Mouse (Mus musculus) ES-E14 (cell line): Measurements from ENCODE around the gene Fibp. TPM values are rescaled to one million over a fixed set of nuclear protein-coding genes. Genes with fewer than 3 reads are reported as not detected.

Experiments
- DNase-seq: peaks from one replicate; pipeline ENCODE4 v3.0.0-alpha.2; 2013; ENCODE audit warnings: low read depth, low spot score
- H3K27ac ChIP-seq: 2 replicates; pipeline ENCODE4 v1.5.1; 2012; ENCODE audit warnings: low read depth, mild to moderate bottlenecking, low read length, moderate library complexity, mixed read lengths; ENCODE audit not compliant: poor library complexity, insufficient read depth, severe bottlenecking
- H3K36me3 ChIP-seq: 2 replicates; pipeline ENCODE4 v1.6.1; 2012; ENCODE audit warnings: mild to moderate bottlenecking, low read length, moderate library complexity, mixed read lengths; ENCODE audit not compliant: control insufficient read depth, poor library complexity, insufficient read depth, severe bottlenecking
- H3K4me1 ChIP-seq, 2 experiments: fragments of 150-350 bp in 1 of 2; sonication (generic) in 1 of 2; 2 replicates each; pipeline ENCODE4 v1.6.1; 2012; ENCODE audit warnings: low read length in 2 of 2, mild to moderate bottlenecking in 1 of 2, mixed read lengths in 1 of 2; ENCODE audit not compliant: control insufficient read depth in 2 of 2, insufficient read depth in 2 of 2, poor library complexity in 1 of 2
- H3K4me3 ChIP-seq, 2 experiments: fragments of 150-350 bp in 1 of 2; sonication (generic) in 1 of 2; 2 replicates each; pipeline ENCODE4 v1.5.1; 2012; ENCODE audit warnings: low read length in 2 of 2, low read depth in 1 of 2, mild to moderate bottlenecking in 1 of 2, mixed read lengths in 1 of 2; ENCODE audit not compliant: insufficient read depth in 1 of 2, poor library complexity in 1 of 2, severe bottlenecking in 1 of 2
- H3K9ac ChIP-seq: 2 replicates; pipeline ENCODE4 v1.6.1; 2012; ENCODE audit warnings: low read depth, mild to moderate bottlenecking, low read length, mixed read lengths; ENCODE audit not compliant: poor library complexity, insufficient read depth, severe bottlenecking
- H3K9me3 ChIP-seq: fragments of 150-350 bp; sonication (generic); 2 replicates; pipeline ENCODE4 v1.6.1; 2012; ENCODE audit warnings: low read depth, mild to moderate bottlenecking, low read length; ENCODE audit not compliant: control insufficient read depth, insufficient read depth
- CHD2 ChIP-seq: IDR thresholded peaks from 2 replicates; pipeline ENCODE4 v1.6.1; 2014; ENCODE audit warnings: mild to moderate bottlenecking, low read depth, low read length, inconsistent platforms
- HCFC1 ChIP-seq: IDR thresholded peaks from 2 replicates; pipeline ENCODE4 v1.6.1; 2012; ENCODE audit warnings: low read length, inconsistent platforms, borderline replicate concordance; ENCODE audit not compliant: insufficient read depth
- MAFK ChIP-seq: IDR thresholded peaks from 2 replicates; pipeline ENCODE4 v1.6.1; 2014; ENCODE audit warnings: mild to moderate bottlenecking, low read depth, low read length, inconsistent platforms; ENCODE audit not compliant: insufficient read depth
- ZC3H11A ChIP-seq: IDR thresholded peaks from 2 replicates; pipeline ENCODE4 v1.6.1; 2012; ENCODE audit warnings: low read depth, mild to moderate bottlenecking, inconsistent platforms, low read length, borderline replicate concordance
- ZNF384 ChIP-seq: IDR thresholded peaks from 2 replicates; pipeline ENCODE4 v1.6.1; 2012; ENCODE audit warnings: low read depth, low read length, inconsistent platforms
- in situ Hi-C, 2 experiments: fragments of 600-800 bp; cut with MboI; formaldehyde crosslinking; loops; one replicate each; pipeline ENCODE4 v1.15.1; 2025; ENCODE audit warnings: low sequenced_read_pairs in 2 of 2, inconsistent platforms in 1 of 2; ENCODE audit not compliant: unreplicated experiment in 2 of 2
- total RNA-seq: library from RNA; depleted of rRNA; stranded (reverse); fragments of 300-350 nt; gene quantifications from 2 replicates; pipeline ENCODE4 v1.2.3, GENCODE M21; 2012

Fibp gene
- total RNA-seq, 1 experiment: 52.4 TPM

GRCm38 (mm10) chr19:5473720-5474119 lies 13.3 kb downstream of the Fibp start, which contains the start of gene Efemp2:
Gene Efemp2 (plus strand): TSS chr19:5473954.
- Histone ChIP-seq H3K27ac (no peak within 1 kb of the TSS), H3K9ac (peak within 1 kb of the TSS; percentile 61), H3K36me3 (no peaks in the 10 kb centered on the region), H3K4me1 (0 out of 4 replicates have a peak, but pooled peaks cover 0 to 2% of the 10 kb centered on the region in 2 experiments), H3K9me3 (no peaks in the 10 kb centered on the region), H3K4me3 (peak within 1 kb of the TSS; percentile 76 to 81)
- TF ChIP-seq MAFK (no peak), ZNF384 (no peak), ZC3H11A (no peak), HCFC1 (no peak), CHD2 (no peak)
- in situ Hi-C loops: no loop called here
- DNase-seq: peak; percentile 69

GRCm38 (mm10) chr19:5474281-5475068 lies 14.1 kb downstream of the Fibp start:
- peak overlapping the region; percentile 76 to 81 for H3K4me3 ChIP-seq
- H3K9ac ChIP-seq: peak overlapping the region; percentile 61
- no peak for DNase-seq
- in situ Hi-C loops: no loop called here
- H3K9me3 ChIP-seq: no peaks in the 10 kb centered on the region
- H3K27ac ChIP-seq: no peak overlapping the region
- 0 out of 4 replicates have a peak, but pooled peaks cover 0 to 2% of the 10 kb centered on the region in 2 experiments for H3K4me1 ChIP-seq
- TF ChIP-seq CHD2: no peak
- no peak for TF ChIP-seq MAFK
- TF ChIP-seq HCFC1: no peak
- TF ChIP-seq ZNF384: no peak
- no peak for TF ChIP-seq ZC3H11A
- H3K36me3 ChIP-seq: no peaks in the 10 kb centered on the region

- peak overlapping the region; percentile 76 to 81; a peak in 3 of 4 replicates for H3K4me3 ChIP-seq
- H3K9ac ChIP-seq: peak overlapping the region; percentile 61
- no peak overlapping the region for H3K27ac ChIP-seq
- H3K9me3 ChIP-seq: no peaks in the 10 kb centered on the region
- no peaks in the 10 kb centered on the region for H3K36me3 ChIP-seq
- in situ Hi-C loops: no loop called here
- 0 out of 4 replicates have a peak, but pooled peaks cover 0 to 2% of the 10 kb centered on the region in 2 experiments for H3K4me1 ChIP-seq
- DNase-seq: no peak
- TF ChIP-seq CHD2 (no peak), HCFC1 (no peak), ZC3H11A (no peak), MAFK (no peak), ZNF384 (no peak)
These were observed 14.8 kb downstream of the Fibp start for GRCm38 (mm10) chr19:5475069-5475714.

- Histone ChIP-seq H3K36me3 (no peaks in the 10 kb centered on the region; the same call in none of the 2 replicates), H3K4me3 (no peak overlapping the region), H3K9ac (no peak overlapping the region), H3K27ac (no peak overlapping the region), H3K9me3 (no peaks in the 10 kb centered on the region), H3K4me1 (0 out of 4 replicates have a peak, but pooled peaks cover 0 to 2% of the 10 kb centered on the region in 2 experiments)
- TF ChIP-seq ZNF384: no peak
- no peak for TF ChIP-seq MAFK
- no peak for TF ChIP-seq CHD2
- no peak for TF ChIP-seq ZC3H11A
- TF ChIP-seq HCFC1: no peak
- in situ Hi-C loops: no loop called here
- DNase-seq: no peak
These were observed 16.7 kb downstream of the Fibp start for GRCm38 (mm10) chr19:5477004-5477667.
